Mouse (Mus musculus) CH12.LX (cell line): ENCODE data around the gene Sde2. TPM values are rescaled to one million over a fixed set of nuclear protein-coding genes. Genes with fewer than 3 reads are reported as not detected.

ENCODE experiments used
- DNase-seq: peaks from one replicate; pipeline ENCODE4 v3.0.0-alpha.2; 2013; ENCODE audit errors: extremely low read depth
- H3K27ac ChIP-seq: 2 replicates; pipeline ENCODE4 v1.5.1; 2012; ENCODE audit warnings: low read depth, mild to moderate bottlenecking, control low read depth, moderate library complexity; ENCODE audit not compliant: insufficient read depth
- H3K27me3 ChIP-seq: replicated peaks from 2 replicates; pipeline ENCODE3; 2012; ENCODE audit warnings: inconsistent platforms
- H3K36me3 ChIP-seq, 2 experiments: replicated peaks in 1 of 2; 2 replicates each; pipeline versions ENCODE3 to v1.6.1; 2012; ENCODE audit warnings: inconsistent platforms in 1 of 2, low read length in 1 of 2, mild to moderate bottlenecking in 1 of 2, mixed read lengths in 1 of 2, moderate library complexity in 1 of 2; ENCODE audit not compliant: control insufficient read depth in 1 of 2, insufficient read depth in 1 of 2
- H3K4me1 ChIP-seq, 2 experiments: 2 replicates each; pipeline ENCODE4 v1.6.1; 2012; ENCODE audit warnings: inconsistent platforms in 1 of 2, moderate library complexity in 1 of 2; ENCODE audit not compliant: insufficient read depth in 2 of 2, control insufficient read depth in 1 of 2
- H3K4me2 ChIP-seq: 2 replicates; pipeline ENCODE4 v1.6.1; 2012; ENCODE audit warnings: low read depth, mild to moderate bottlenecking, control low read depth; ENCODE audit not compliant: poor library complexity, insufficient read depth, severe bottlenecking
- H3K4me3 ChIP-seq, 3 experiments: fragments of 150-350 bp in 1 of 3; sonication (generic) in 1 of 3; replicated peaks in 1 of 3; 2 replicates each; pipeline versions ENCODE3 to v1.5.1; 2011 to 2012; ENCODE audit warnings: low read depth in 2 of 3, low read length in 2 of 3, mild to moderate bottlenecking in 2 of 3, moderate library complexity in 2 of 3, control low read depth in 1 of 3, improper control_type of control experiment in 1 of 3, inconsistent platforms in 1 of 3, mixed read lengths in 1 of 3; ENCODE audit not compliant: poor library complexity in 1 of 3
- H3K79me2 ChIP-seq: replicated peaks from 2 replicates; pipeline ENCODE4 v1.6.1; 2012; ENCODE audit warnings: mild to moderate bottlenecking, moderate library complexity; ENCODE audit not compliant: control insufficient read depth, poor library complexity, insufficient read depth, severe bottlenecking; ENCODE audit errors: extremely low read depth
- H3K9ac ChIP-seq: 2 replicates; pipeline ENCODE4 v1.6.1; 2012; ENCODE audit warnings: low read depth, mild to moderate bottlenecking, control low read depth, moderate library complexity; ENCODE audit not compliant: insufficient read depth
- H3K9me3 ChIP-seq: replicated peaks from 2 replicates; pipeline ENCODE3; 2012; ENCODE audit warnings: low read length, inconsistent platforms, mixed read lengths
- BHLHE40 ChIP-seq: IDR thresholded peaks from 2 replicates; pipeline ENCODE4 v1.6.1; 2011; ENCODE audit warnings: mild to moderate bottlenecking, low read depth, low read length, improper control_type of control experiment
- CHD1 ChIP-seq: IDR thresholded peaks from 2 replicates; pipeline ENCODE4 v1.6.1; 2012; ENCODE audit warnings: low read depth, low read length, improper control_type of control experiment, inconsistent platforms
- ELF1 ChIP-seq: IDR thresholded peaks from 2 replicates; pipeline ENCODE4 v1.6.1; 2014; ENCODE audit warnings: low read depth, mild to moderate bottlenecking, inconsistent platforms, low read length, improper control_type of control experiment
- EP300 ChIP-seq: IDR thresholded peaks from 2 replicates; pipeline ENCODE4 v1.6.1; 2011; ENCODE audit warnings: low read length, improper control_type of control experiment
- GABPA ChIP-seq: IDR thresholded peaks from 2 replicates; pipeline ENCODE4 v1.6.1; 2012; ENCODE audit warnings: low read depth, low read length, improper control_type of control experiment, inconsistent platforms; ENCODE audit not compliant: insufficient replicate concordance
- IRF4 ChIP-seq: IDR thresholded peaks from 2 replicates; pipeline ENCODE4 v1.6.1; 2014; ENCODE audit warnings: low read depth, mild to moderate bottlenecking, inconsistent platforms, low read length, improper control_type of control experiment
- KAT2A ChIP-seq: IDR thresholded peaks from 2 replicates; pipeline ENCODE4 v1.6.1; 2012; ENCODE audit warnings: low read length, improper control_type of control experiment, inconsistent platforms; ENCODE audit not compliant: insufficient replicate concordance
- MAZ ChIP-seq: IDR thresholded peaks from 2 replicates; pipeline ENCODE4 v1.6.1; 2012; ENCODE audit warnings: low read depth, mild to moderate bottlenecking, inconsistent platforms, low read length, improper control_type of control experiment, moderate library complexity
- MEF2A ChIP-seq: IDR thresholded peaks from 2 replicates; pipeline ENCODE4 v1.6.1; 2014; ENCODE audit warnings: low read depth, mild to moderate bottlenecking, inconsistent platforms, low read length, improper control_type of control experiment, borderline replicate concordance
- MXI1 ChIP-seq: IDR thresholded peaks from 2 replicates; pipeline ENCODE4 v1.6.1; 2011; ENCODE audit warnings: mild to moderate bottlenecking, low read depth, low read length, improper control_type of control experiment
- POLR2A ChIP-seq: IDR thresholded peaks from 2 replicates; pipeline ENCODE4 v1.6.1; 2011; ENCODE audit warnings: low read depth, mild to moderate bottlenecking, improper control_type of control experiment, low read length
- POLR2AphosphoS2 ChIP-seq: IDR thresholded peaks from 2 replicates; pipeline ENCODE4 v1.6.1; 2011; ENCODE audit warnings: low read depth, low read length, improper control_type of control experiment
- SMC3 ChIP-seq: IDR thresholded peaks from 2 replicates; pipeline ENCODE4 v1.6.1; 2011; ENCODE audit warnings: low read depth, low read length, improper control_type of control experiment
- TCF12 ChIP-seq: IDR thresholded peaks from 2 replicates; pipeline ENCODE4 v1.6.1; 2014; ENCODE audit warnings: low read depth, mild to moderate bottlenecking, inconsistent platforms, low read length, improper control_type of control experiment
- UBTF ChIP-seq: IDR thresholded peaks from 2 replicates; pipeline ENCODE4 v1.6.1; 2012; ENCODE audit warnings: low read depth, mild to moderate bottlenecking, inconsistent platforms, low read length, improper control_type of control experiment, moderate library complexity
- USF1 ChIP-seq: IDR thresholded peaks from 2 replicates; pipeline ENCODE4 v1.6.1; 2014; ENCODE audit warnings: low read depth, mild to moderate bottlenecking, inconsistent platforms, low read length, improper control_type of control experiment
- ZMIZ1 ChIP-seq: IDR thresholded peaks from 2 replicates; pipeline ENCODE4 v1.6.1; 2012; ENCODE audit warnings: low read depth, mild to moderate bottlenecking, inconsistent platforms, low read length, improper control_type of control experiment
- ZNF384 ChIP-seq: IDR thresholded peaks from 2 replicates; pipeline ENCODE4 v1.6.1; 2012; ENCODE audit warnings: low read depth, low read length, improper control_type of control experiment, inconsistent platforms
- dilution Hi-C: fragments of 300-500 bp; cut with MboI; formaldehyde crosslinking; loops from 2 replicates; pipeline ENCODE4 v1.14.3; 2020; ENCODE audit warnings: low sequenced_read_pairs; ENCODE audit not compliant: extremely low pct_unique_long_range_greater_than_20kb, extremely low pct_ligation_motif_present
- in situ Hi-C: fragments of 300-500 bp; cut with MboI; formaldehyde crosslinking; loops from 3 replicates; pipeline ENCODE4 v1.14.3; 2019; ENCODE audit warnings: low sequenced_read_pairs, low pct_ligation_motif_present, low pct_unique_long_range_greater_than_20kb, mixed read lengths
- polyA plus RNA-seq: library from polyadenylated mRNA; unstranded; fragments of >175 nt; gene quantifications from 2 replicates; pipeline ENCODE4 v1.2.1, GENCODE M21; 2012; ENCODE audit warnings: low read depth; ENCODE audit not compliant: insufficient read length
- total RNA-seq, 2 experiments: library from RNA; depleted of rRNA; stranded (reverse); fragments of 300-350 nt in 1 of 2; fragments of >200 nt in 1 of 2; gene quantifications; 2 replicates each; pipeline ENCODE4 v1.2.3; 2012 to 2014

Gene Sde2
- total and polyA plus RNA-seq, 3 experiments, result 24.7 to 33.2 (median 28.0) TPM

DNA sequence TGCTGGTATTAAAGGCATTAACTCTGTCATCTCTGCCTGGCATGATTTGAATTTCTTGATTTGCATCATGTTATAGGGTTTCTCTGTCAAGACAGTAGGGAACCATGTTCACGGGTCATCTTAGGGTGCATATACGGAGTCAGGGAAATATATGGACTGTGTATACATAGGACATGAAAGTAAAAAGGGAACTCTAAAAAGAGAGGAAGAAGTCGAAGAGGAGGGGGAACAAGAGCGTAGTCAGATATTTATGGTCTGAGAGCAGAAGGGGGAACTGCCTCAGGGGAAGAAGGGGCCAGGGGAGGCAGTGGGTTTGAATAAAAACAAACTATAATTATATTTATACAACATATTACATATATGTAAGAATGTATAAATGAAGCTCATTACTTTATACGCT, 28.7 kb upstream of the Sde2 start:
- no peak overlapping the region for H3K27ac ChIP-seq
- no peaks in the 10 kb centered on the region for H3K79me2 ChIP-seq
- peaks cover 7% of the 10 kb centered on the region for H3K9me3 ChIP-seq
- H3K27me3 ChIP-seq, result no peaks in the 10 kb centered on the region
- peaks cover 0 to 22% of the 10 kb centered on the region in 2 experiments; a peak in 2 of 4 replicates for H3K4me1 ChIP-seq
- dilution Hi-C loops, result no loop called here
- H3K4me2 ChIP-seq, result no peak overlapping the region
- H3K36me3 ChIP-seq, result no peaks in the 10 kb centered on the region
- no peak for DNase-seq
- in situ Hi-C loops, result no loop called here
- H3K9ac ChIP-seq, result no peak overlapping the region
- H3K4me3 ChIP-seq, result no peak overlapping the region
- TF ChIP-seq USF1 (no peak), MXI1 (no peak), UBTF (no peak), POLR2AphosphoS2 (no peak), MAZ (no peak), IRF4 (no peak)

- DNase-seq, result no peak
- H3K4me2 ChIP-seq, result no peak overlapping the region
- no peaks in the 10 kb centered on the region for H3K79me2 ChIP-seq
- no peak overlapping the region for H3K4me3 ChIP-seq
- no peak overlapping the region for H3K27ac ChIP-seq
- H3K9ac ChIP-seq, result no peak overlapping the region
- dilution Hi-C loops (no loop called here), in situ Hi-C loops (no loop called here)
- TF ChIP-seq CHD1, result no peak
- no peak for TF ChIP-seq ELF1
- no peak for TF ChIP-seq EP300
- no peak for TF ChIP-seq GABPA
- TF ChIP-seq MEF2A, result no peak
- TF ChIP-seq POLR2A, result no peak
- TF ChIP-seq ZNF384, result no peak
- TF ChIP-seq TCF12, result no peak
- no peak for TF ChIP-seq KAT2A
- H3K4me1 ChIP-seq, result peaks cover 0 to 20% of the 10 kb centered on the region in 2 experiments; a peak in 2 of 4 replicates
- no peaks in the 10 kb centered on the region for H3K36me3 ChIP-seq
- H3K9me3 ChIP-seq, result peaks cover 7% of the 10 kb centered on the region
- H3K27me3 ChIP-seq, result no peaks in the 10 kb centered on the region
Measured at GRCm38 (mm10) chr1:180823716-180824115, 27.2 kb upstream of the Sde2 start.

DNA sequence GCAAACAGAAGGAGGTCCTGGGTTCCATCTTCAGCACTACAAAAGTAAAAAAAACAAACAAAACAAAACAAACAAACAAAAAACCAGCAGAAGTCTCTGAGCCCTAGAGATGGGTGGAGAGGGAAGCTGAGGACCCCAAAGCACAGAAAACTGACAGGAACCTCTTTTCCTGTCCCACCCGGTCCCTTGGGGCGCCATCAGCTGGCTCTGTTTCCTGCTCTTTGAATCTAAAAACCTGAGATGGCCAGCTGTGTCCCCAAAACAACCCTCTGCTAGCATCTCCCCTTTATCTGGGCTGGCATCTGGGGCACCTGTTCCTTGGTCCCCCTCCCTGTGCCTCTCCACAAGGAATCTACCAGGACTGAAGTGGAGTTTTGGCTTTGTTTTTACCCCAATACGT, 26.2 kb upstream of the Sde2 start:
- Histone ChIP-seq H3K4me1 (peaks cover 1 to 27% of the 10 kb centered on the region in 2 experiments; a peak in 2 of 4 replicates), H3K79me2 (no peaks in the 10 kb centered on the region), H3K36me3 (no peaks in the 10 kb centered on the region), H3K27ac (no peak overlapping the region), H3K27me3 (no peaks in the 10 kb centered on the region), H3K9ac (no peak overlapping the region), H3K4me3 (no peak overlapping the region), H3K4me2 (no peak overlapping the region), H3K9me3 (peaks cover 7% of the 10 kb centered on the region)
- dilution Hi-C loops, result no loop called here
- no peak for DNase-seq
- TF ChIP-seq MXI1 (no peak), SMC3 (no peak), ZMIZ1 (no peak), BHLHE40 (no peak)
- in situ Hi-C loops, result no loop called here
